Mouse (Mus musculus) embryo, embryonic 9.5 days (tissue): ENCODE data around the gene Cachd1.

ENCODE experiments used
- DNase-seq: peaks from one replicate; pipeline ENCODE4 v3.0.0-alpha.2; 2017; ENCODE audit errors: extremely low spot score

Cachd1 gene

DNA sequence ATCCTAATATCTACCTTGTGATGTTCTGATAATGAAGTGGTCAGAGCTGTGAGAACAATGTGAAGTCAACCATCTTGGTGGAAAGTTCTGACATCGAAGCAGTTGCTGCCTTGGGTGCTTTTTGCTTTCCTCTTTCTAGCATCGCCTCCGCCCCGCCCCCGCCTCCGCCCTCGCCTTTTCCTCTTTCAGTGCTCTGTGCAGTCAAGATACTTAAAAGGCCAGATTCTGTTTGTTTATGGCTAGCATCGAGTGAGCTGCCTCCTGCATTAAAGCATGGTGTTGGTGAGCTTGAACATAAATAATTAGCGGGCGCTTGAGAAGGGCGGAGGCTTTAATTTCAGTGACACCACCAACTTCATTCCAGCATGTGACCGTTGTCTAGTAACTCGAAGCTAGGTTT lies 88.9 kb downstream of the Cachd1 start:
- DNase-seq: no peak

GRCm38 (mm10) chr4:100865962-100866703 lies 89.7 kb downstream of the Cachd1 start:
- no peak for DNase-seq

- no peak for DNase-seq
Measured at GRCm38 (mm10) chr4:100877351-100877750, 100.9 kb downstream of the Cachd1 start.

DNA sequence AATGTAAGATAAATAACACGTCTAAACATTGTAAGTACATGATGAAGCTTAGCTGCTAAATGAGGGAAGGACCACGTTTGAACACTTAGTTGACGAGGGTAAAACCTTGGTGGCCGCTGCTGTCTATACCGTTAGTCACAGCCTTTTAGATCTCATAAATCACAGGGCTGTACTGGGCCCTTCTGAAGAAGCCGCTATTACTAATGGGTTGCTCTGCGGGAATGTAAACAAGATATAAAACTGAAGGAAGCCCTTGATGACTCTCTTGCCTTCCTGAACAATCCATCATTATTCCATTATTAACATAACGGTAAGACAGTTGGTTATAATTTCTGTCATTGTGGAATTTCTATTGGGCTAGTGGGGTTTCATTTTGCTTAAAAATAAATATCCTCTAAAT lies 102.9 kb downstream of the Cachd1 start:
- DNase-seq: no peak

DNA sequence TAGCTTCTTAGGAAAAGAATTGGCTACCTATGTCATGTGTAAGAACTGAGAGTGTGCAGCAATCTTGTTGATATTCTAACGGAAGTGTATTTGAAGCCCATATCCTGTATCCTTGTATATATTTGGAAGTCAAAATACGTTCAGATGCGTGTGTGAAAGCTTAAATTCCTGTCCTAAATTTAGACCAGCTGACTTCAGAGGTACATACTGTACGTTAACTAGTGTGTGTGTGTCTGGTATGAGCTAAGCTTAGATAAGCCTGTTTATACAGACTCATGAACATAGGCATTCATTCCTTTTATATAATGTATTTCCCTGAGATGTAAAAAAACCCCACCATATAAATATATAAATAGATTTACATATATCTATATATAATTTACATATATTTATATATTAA lies 103.6 kb downstream of the Cachd1 start:
- no peak for DNase-seq

GRCm38 (mm10) chr4:100885793-100886742 lies 109.6 kb downstream of the Cachd1 start:
- DNase-seq: peak; percentile 71

GRCm38 (mm10) chr4:100886743-100887416 lies 110.4 kb downstream of the Cachd1 start:
- DNase-seq: no peak

GRCm38 (mm10) chr4:100890106-100890970 lies 113.9 kb downstream of the Cachd1 start:
- DNase-seq: peak; percentile 44

DNA sequence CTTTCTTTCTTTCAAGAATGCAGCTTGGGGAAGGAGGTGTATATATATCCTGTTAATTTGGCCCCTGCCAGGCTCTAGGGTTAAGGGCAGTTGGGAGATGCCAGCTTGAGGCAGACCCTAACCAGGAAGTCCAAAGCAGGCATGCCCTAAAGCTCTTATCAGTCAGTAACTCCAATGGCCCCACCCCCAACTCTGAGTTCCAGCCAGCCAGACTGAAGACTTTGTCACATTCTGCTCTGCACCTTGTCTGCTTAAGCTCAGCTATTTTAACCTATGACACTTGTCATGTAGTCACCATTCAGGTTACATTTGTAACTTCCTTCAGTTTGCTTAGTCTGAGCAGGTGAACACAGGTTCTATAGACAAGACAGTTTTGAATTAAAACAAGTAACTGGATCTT lies 117.3 kb downstream of the Cachd1 start:
- DNase-seq: no peak

GRCm38 (mm10) chr4:100894142-100894541 lies 117.7 kb downstream of the Cachd1 start:
- no peak for DNase-seq

DNA sequence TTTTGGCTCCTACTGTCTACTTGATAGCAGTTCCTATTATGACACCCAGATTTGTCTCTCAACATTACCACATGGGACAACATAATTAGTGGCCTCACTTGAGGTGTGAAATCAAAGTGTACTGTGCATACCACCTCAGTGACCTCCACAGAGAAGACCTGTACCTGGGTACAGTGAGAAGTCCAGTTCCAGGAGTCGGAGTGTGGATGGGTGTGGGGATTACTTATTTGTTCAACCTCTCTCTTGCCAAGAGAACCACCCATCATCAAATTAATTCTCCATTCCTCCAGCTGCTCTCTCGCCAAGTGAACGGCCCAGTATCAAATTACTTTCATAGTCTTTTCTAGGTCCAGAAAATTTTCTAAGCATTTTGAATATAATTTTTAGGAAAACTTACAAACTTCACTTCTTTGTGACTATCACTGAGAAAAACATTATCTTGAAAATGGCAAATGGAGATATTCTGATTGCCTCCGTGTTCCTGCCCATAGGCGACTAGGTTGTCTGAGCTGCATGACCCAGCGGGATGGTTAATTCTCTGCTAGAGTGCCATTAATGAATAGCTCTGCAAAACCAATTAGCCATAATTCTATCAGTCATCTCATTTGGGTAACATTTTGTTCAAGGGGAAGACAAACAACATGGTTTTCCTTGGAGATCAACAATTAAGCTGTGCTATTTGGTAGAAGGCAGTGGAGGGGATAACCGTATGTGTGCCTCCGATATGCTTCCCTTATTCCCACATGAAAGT lies 120.0 kb downstream of the Cachd1 start:
- DNase-seq: no peak

DNA sequence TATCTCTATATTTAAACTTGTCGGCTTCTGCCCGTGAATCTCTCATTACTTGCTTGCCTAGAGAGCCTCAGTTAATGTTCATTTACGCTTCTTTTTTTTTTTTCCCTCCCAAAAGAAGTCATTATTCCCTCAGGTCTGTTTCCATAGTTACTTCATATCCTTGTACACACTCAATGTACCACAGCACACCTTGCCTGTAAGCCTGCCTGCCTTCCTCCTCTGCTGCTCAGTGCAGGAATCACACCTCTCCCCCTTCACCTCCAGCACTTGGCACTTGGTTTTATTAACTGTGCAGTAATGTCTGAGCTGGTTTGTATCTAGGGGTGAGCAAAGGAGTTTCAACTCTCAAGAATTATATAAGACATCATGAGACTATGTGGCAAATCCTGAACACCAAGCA lies 121.5 kb downstream of the Cachd1 start:
- no peak for DNase-seq

- no peak for DNase-seq
Measured at GRCm38 (mm10) chr4:100909694-100910340, 133.3 kb downstream of the Cachd1 start.

GRCm38 (mm10) chr4:100910605-100911330 lies 134.3 kb downstream of the Cachd1 start:
- no peak for DNase-seq

- no peak for DNase-seq
Measured at GRCm38 (mm10) chr4:100911658-100912057, 135.2 kb downstream of the Cachd1 start.

- DNase-seq: no peak
Measured at GRCm38 (mm10) chr4:100913666-100914065, 137.2 kb downstream of the Cachd1 start.

DNA sequence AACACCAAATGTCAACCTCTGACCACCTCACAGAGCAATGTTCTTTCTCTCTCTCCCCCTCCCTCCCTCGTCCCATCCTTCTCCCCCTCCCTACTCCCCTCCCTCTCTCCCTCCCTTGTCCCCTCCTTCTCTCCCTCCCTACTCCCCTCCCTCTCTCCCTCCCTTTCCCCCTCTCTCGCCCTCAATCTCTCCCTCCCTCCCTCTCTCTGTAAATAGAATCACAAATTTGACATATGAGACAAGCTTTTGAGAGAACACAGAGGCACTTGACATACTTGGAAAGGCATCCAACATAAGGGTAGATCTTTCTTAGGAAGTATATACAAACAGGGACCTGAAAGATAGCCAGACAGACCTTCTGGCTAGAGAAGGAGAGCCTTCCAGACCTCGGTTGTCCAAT lies 138.1 kb downstream of the Cachd1 start:
- no peak for DNase-seq

- DNase-seq: no peak
Measured at GRCm38 (mm10) chr4:100915093-100915492, 138.6 kb downstream of the Cachd1 start.

DNA sequence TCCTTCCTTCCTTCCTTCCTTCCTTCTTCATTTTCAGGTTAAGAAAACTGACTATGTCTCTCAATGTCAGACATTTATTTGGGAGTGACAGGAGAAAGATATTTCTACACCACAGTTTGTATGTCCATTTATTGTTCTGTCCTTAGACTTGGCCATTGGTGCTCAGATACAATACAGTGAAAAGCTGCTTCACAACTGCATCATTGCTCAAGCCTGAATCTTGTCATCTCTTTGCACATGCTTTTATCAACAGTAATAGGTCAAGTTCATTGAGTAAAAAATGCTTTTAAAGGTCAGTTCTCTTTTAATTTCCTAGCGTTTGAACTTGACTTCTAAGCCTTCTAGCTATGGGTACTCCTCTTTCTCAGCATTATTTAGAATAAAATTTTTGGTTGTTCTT lies 141.0 kb downstream of the Cachd1 start:
- no peak for DNase-seq
